ENCODE assay signal across 24 mouse cellular contexts in genomic region chr7:74493775-74494174, GRCm38 (mm10).
"Had no signal": no experiment of that assay in that cellular context is flagged by ENCODE, and none has a peak within 500 bp of the region (broad histone marks: within the 10 kb centered on the region; RNA-seq: fewer than 3 reads in every experiment).

No protein-coding gene starts in this region.

- H3K4me3 ChIP-seq: heart, embryonic 10.5 days; heart, embryonic 13.5 days; heart, embryonic 15.5 days; hindbrain, embryonic 13.5 days; hindbrain, embryonic 15.5 days; kidney, embryonic 15.5 days; limb, embryonic 13.5 days; limb, embryonic 15.5 days; liver, embryonic 12.5 days had no signal

- ATAC-seq: hindbrain, postnatal 0 days; intestine, embryonic 16.5 days; liver, embryonic 12.5 days had no signal

- H3K4me2 ChIP-seq: heart, embryonic 13.5 days; heart, embryonic 15.5 days; hindbrain, embryonic 13.5 days; hindbrain, embryonic 15.5 days; kidney, embryonic 15.5 days; limb, embryonic 13.5 days; limb, embryonic 15.5 days; liver, embryonic 12.5 days had no signal

- DNase-seq: gastrocnemius, postnatal 25 days; heart, postnatal 14 days; heart, postnatal 36 days; kidney, adult 11 months; kidney, adult 2 months; kidney, adult 9 months; kidney, postnatal 14 days; kidney, postnatal 36 days; layer of hippocampus, adult 9-11 months; layer of hippocampus, postnatal 36 days; left cerebral cortex, postnatal 4 days had no signal

- H3K27ac ChIP-seq: heart, embryonic 10.5 days; heart, embryonic 13.5 days; heart, embryonic 15.5 days; hindbrain, embryonic 13.5 days; hindbrain, embryonic 15.5 days; hindbrain, postnatal 0 days; kidney, embryonic 15.5 days; kidney, postnatal 0 days; limb, embryonic 13.5 days; limb, embryonic 15.5 days; liver, embryonic 12.5 days; liver, embryonic 14.5 days had no signal

- H3K36me3 ChIP-seq: heart, embryonic 13.5 days; heart, embryonic 15.5 days; hindbrain, embryonic 13.5 days; hindbrain, embryonic 15.5 days; kidney, embryonic 15.5 days; limb, embryonic 13.5 days; limb, embryonic 15.5 days; liver, embryonic 12.5 days had no signal

- H3K27me3 ChIP-seq: heart, embryonic 13.5 days; heart, embryonic 15.5 days; hindbrain, embryonic 15.5 days; kidney, embryonic 15.5 days; limb, embryonic 13.5 days; limb, embryonic 15.5 days; liver, embryonic 12.5 days had no signal

- H3K4me1 ChIP-seq: heart, embryonic 15.5 days; hindbrain, embryonic 15.5 days; limb, embryonic 15.5 days; liver, embryonic 12.5 days had no signal

- H3K9me3 ChIP-seq: heart, embryonic 10.5 days; heart, embryonic 13.5 days; heart, embryonic 15.5 days; hindbrain, embryonic 13.5 days; hindbrain, embryonic 15.5 days; kidney, embryonic 15.5 days; limb, embryonic 13.5 days; limb, embryonic 15.5 days; liver, embryonic 12.5 days had no signal

- H3K9ac ChIP-seq: heart, embryonic 13.5 days; heart, embryonic 15.5 days; hindbrain, embryonic 13.5 days; hindbrain, embryonic 15.5 days; kidney, embryonic 15.5 days; limb, embryonic 13.5 days; limb, embryonic 15.5 days; liver, embryonic 12.5 days; liver, embryonic 14.5 days had no signal
